Mouse (Mus musculus) bone marrow macrophage, adult 2 months (primary cell): ENCODE results near the gene Uhrf2.

ENCODE experiments used
- CTCF ChIP-seq: IDR thresholded peaks from 2 replicates; pipeline ENCODE4 v1.5.1; 2012; ENCODE audit warnings: low read depth, mild to moderate bottlenecking, low read length, moderate library complexity
- POLR2A ChIP-seq: IDR thresholded peaks from 2 replicates; pipeline ENCODE4 v1.6.1; 2012; ENCODE audit warnings: mild to moderate bottlenecking, low read depth, low read length, borderline replicate concordance

GRCm38 (mm10) chr19:30006371-30006770 lies 23.9 kb upstream of the Uhrf2 start:
- TF ChIP-seq CTCF (no peak), POLR2A (no peak)
